Mouse (Mus musculus): ENCODE data around the gene Eif3l. TPM values are rescaled to one million over a fixed set of nuclear protein-coding genes. Genes with fewer than 3 reads are reported as not detected.

Eif3l gene
- total and polyA plus RNA-seq, 3 experiments, result 301 to 442 (median 394) TPM

DNA sequence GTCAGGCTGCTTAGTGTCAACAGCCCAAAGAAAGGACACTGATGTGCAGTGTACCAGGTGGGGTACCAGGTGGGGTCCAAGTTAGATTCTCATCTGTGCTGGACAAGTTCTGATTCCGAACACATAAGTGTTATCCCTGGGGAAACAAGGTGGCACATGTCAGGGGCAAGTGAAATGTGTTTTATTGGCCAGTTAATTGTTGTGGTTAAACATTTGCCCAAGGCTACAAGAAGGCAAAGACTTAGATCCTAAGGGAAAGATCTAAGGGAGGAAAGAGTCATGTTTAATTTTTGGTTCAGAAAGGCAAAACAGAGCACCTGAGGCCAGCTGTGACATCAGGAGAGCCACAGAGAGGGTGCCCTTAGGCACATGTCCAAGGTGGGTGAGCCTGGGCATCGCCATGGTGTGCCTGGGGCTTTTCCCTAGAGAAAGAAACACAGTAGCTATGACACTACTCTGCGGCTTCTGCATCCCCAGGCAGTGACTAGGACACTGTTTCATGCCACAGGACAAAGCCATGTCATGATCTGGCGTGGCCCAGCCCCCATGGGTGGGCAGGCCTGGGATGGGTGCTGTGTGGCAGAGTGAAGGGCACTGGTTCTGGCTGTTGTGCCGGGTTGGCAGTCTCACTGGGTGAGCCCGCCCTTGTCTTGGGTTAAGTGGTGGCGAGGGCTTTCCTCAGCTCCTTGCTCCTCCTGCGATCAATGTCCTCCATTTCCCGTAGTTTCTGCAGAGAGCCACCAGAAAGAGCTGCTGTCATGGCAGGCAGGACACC, 59.7 kb downstream of the Eif3l start:
- H3K4me1 ChIP-seq (ENCODE audit: control insufficient read depth in 1 of 2, insufficient read depth in 2 of 2, low read length in 2 of 2), result no peaks in the 10 kb centered on the region
- TF ChIP-seq NRF1 (IDR thresholded peaks at IDR 0.05; ENCODE audit: insufficient read depth, low read depth, low read length, poor library complexity, severe bottlenecking) (no peak), POLR2AphosphoS5 (IDR thresholded peaks at IDR 0.05; ENCODE audit: borderline replicate concordance, low read depth, low read length) (no peak), MAFK (IDR thresholded peaks at IDR 0.05; ENCODE audit: borderline replicate concordance, low read depth, low read length) (no peak), TAL1 (IDR thresholded peaks at IDR 0.05; ENCODE audit: low read length) (no peak), HCFC1 (IDR thresholded peaks at IDR 0.05; ENCODE audit: low read depth, low read length) (no peak), JUND (IDR thresholded peaks at IDR 0.05; ENCODE audit: low read depth, low read length) (no peak), UBTF (IDR thresholded peaks at IDR 0.05; ENCODE audit: borderline replicate concordance, insufficient read depth, low read depth, low read length) (no peak), SIN3A (IDR thresholded peaks at IDR 0.05; ENCODE audit: low read length) (no peak), MYC (IDR thresholded peaks at IDR 0.05; ENCODE audit: low read depth, low read length) (no peak), USF2 (IDR thresholded peaks at IDR 0.05; ENCODE audit: borderline replicate concordance in 1 of 2, insufficient read depth in 1 of 2, low read depth in 1 of 2, low read length in 2 of 2) (no peak), CHD2 (IDR thresholded peaks at IDR 0.05; ENCODE audit: low read length) (no peak), KAT2A (conservative IDR thresholded peaks at IDR 0.05; ENCODE audit: low read depth, low read length) (no peak), ZC3H11A (IDR thresholded peaks at IDR 0.05; ENCODE audit: low read depth, low read length) (no peak), SMC3 (IDR thresholded peaks at IDR 0.05; ENCODE audit: low read depth, low read length) (no peak), GABPA (IDR thresholded peaks at IDR 0.05; ENCODE audit: low read depth, low read length) (no peak), CHD1 (IDR thresholded peaks at IDR 0.05; ENCODE audit: low read depth, low read length) (no peak), TCF12 (IDR thresholded peaks at IDR 0.05; ENCODE audit: low read depth, low read length) (no peak), RCOR1 (IDR thresholded peaks at IDR 0.05; ENCODE audit: low read depth, low read length) (no peak), MXI1 (IDR thresholded peaks at IDR 0.05; ENCODE audit: low read depth, low read length) (no peak)
- no peaks in the 10 kb centered on the region for H3K79me2 ChIP-seq (ENCODE audit: control insufficient read depth, insufficient read depth, low read length, poor library complexity)
- H3K36me3 ChIP-seq (ENCODE audit: control insufficient read depth in 1 of 2, insufficient read depth in 2 of 2, low read length in 2 of 2), result no peaks in the 10 kb centered on the region
- no peak overlapping the region for H3K9ac ChIP-seq (ENCODE audit: control insufficient read depth, low read depth, low read length, poor library complexity, severe bottlenecking)
- no peak for DNase-seq (ENCODE audit: low read depth, low spot score)
- H3K4me3 ChIP-seq (ENCODE audit: control insufficient read depth in 1 of 2, insufficient read depth in 1 of 2, low read depth in 2 of 2, low read length in 2 of 2), result no peak overlapping the region
- H3K27me3 ChIP-seq (ENCODE audit: control insufficient read depth in 1 of 2, insufficient read depth in 2 of 2, low read length in 2 of 2), result no peaks in the 10 kb centered on the region
- H3K27ac ChIP-seq (ENCODE audit: control insufficient read depth, low read depth, low read length), result no peak overlapping the region
- H3K9me3 ChIP-seq (replicated peaks; ENCODE audit: insufficient read depth, low read length), result no peaks in the 10 kb centered on the region

DNA sequence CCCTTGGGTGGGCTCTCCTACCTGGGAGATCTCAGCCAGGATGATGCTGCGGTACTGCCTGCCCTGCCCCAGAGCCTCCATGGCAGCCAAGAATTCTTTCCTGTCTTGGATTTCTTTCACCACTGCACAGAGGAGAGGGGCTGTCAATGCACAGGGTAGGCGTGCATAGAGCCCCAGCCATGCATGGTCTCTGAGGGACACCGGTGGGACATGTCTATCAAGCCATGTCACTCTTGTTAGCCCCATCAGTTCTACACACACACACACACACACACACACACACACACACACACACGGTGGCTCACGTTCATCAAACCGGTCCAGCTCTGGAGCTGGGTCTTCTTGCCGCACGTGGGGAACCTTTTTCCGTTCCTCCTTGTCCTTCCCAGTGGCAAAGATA, 60.4 kb downstream of the Eif3l start:
- no peaks in the 10 kb centered on the region for H3K36me3 ChIP-seq (ENCODE audit: control insufficient read depth in 1 of 2, insufficient read depth in 2 of 2, low read length in 2 of 2)
- TF ChIP-seq EP300 (IDR thresholded peaks at IDR 0.05; ENCODE audit: low read depth in 1 of 2, low read length in 2 of 2) (no peak), CTCF (IDR thresholded peaks at IDR 0.05 in 2 of 3, conservative IDR thresholded peaks at IDR 0.05 in 1 of 3; ENCODE audit: control insufficient read depth in 1 of 3, insufficient read depth in 1 of 3, low read depth in 2 of 3, low read length in 3 of 3, poor library complexity in 1 of 3, severe bottlenecking in 1 of 3) (no peak), MEF2A (IDR thresholded peaks at IDR 0.05; ENCODE audit: extremely low read depth, insufficient replicate concordance, low read depth, low read length, poor library complexity, severe bottlenecking) (no peak), RCOR1 (IDR thresholded peaks at IDR 0.05; ENCODE audit: low read depth, low read length) (no peak), USF1 (IDR thresholded peaks at IDR 0.05; ENCODE audit: low read depth, low read length) (no peak), MXI1 (IDR thresholded peaks at IDR 0.05; ENCODE audit: low read depth, low read length) (no peak), MYB (IDR thresholded peaks at IDR 0.05; ENCODE audit: low read depth, low read length) (no peak), UBTF (IDR thresholded peaks at IDR 0.05; ENCODE audit: borderline replicate concordance, insufficient read depth, low read depth, low read length) (no peak), MYC (IDR thresholded peaks at IDR 0.05; ENCODE audit: low read depth, low read length) (no peak), BHLHE40 (IDR thresholded peaks at IDR 0.05; ENCODE audit: borderline replicate concordance, low read depth, low read length) (no peak), KAT2A (conservative IDR thresholded peaks at IDR 0.05; ENCODE audit: low read depth, low read length) (no peak), ZKSCAN1 (IDR thresholded peaks at IDR 0.05; ENCODE audit: low read depth, low read length) (no peak), JUND (IDR thresholded peaks at IDR 0.05; ENCODE audit: low read depth, low read length) (no peak), TCF12 (IDR thresholded peaks at IDR 0.05; ENCODE audit: low read depth, low read length) (no peak), ZC3H11A (IDR thresholded peaks at IDR 0.05; ENCODE audit: low read depth, low read length) (no peak), SMC3 (IDR thresholded peaks at IDR 0.05; ENCODE audit: low read depth, low read length) (no peak), NRF1 (IDR thresholded peaks at IDR 0.05; ENCODE audit: insufficient read depth, low read depth, low read length, poor library complexity, severe bottlenecking) (no peak), POLR2AphosphoS2 (IDR thresholded peaks at IDR 0.05; ENCODE audit: low read length) (no peak), ZMIZ1 (IDR thresholded peaks at IDR 0.05; ENCODE audit: low read depth, low read length) (no peak)
- H3K9ac ChIP-seq (ENCODE audit: control insufficient read depth, low read depth, low read length, poor library complexity, severe bottlenecking), result no peak overlapping the region
- no peak overlapping the region for H3K4me3 ChIP-seq (ENCODE audit: control insufficient read depth in 1 of 2, insufficient read depth in 1 of 2, low read depth in 2 of 2, low read length in 2 of 2)
- no peaks in the 10 kb centered on the region for H3K4me1 ChIP-seq (ENCODE audit: control insufficient read depth in 1 of 2, insufficient read depth in 2 of 2, low read length in 2 of 2)
- H3K27me3 ChIP-seq (ENCODE audit: control insufficient read depth in 1 of 2, insufficient read depth in 2 of 2, low read length in 2 of 2), result no peaks in the 10 kb centered on the region
- no peaks in the 10 kb centered on the region for H3K9me3 ChIP-seq (replicated peaks; ENCODE audit: insufficient read depth, low read length)
- DNase-seq (ENCODE audit: low read depth, low spot score), result no peak
- no peak overlapping the region for H3K27ac ChIP-seq (ENCODE audit: control insufficient read depth, low read depth, low read length)
- H3K79me2 ChIP-seq (ENCODE audit: control insufficient read depth, insufficient read depth, low read length, poor library complexity), result no peaks in the 10 kb centered on the region
